Mouse (Mus musculus) liver, postnatal 0 days (tissue): ENCODE measurements at regions not wholly inside any gene's neighbourhood (a gene's known extent, or its start where the extent isn't known, plus 50 kb on each side); places are given as distances from the start of the nearest gene placed in this dataset.

Experiments used
- CTCF ChIP-seq: sonication (generic); IDR thresholded peaks from 2 replicates; pipeline ENCODE4 v1.5.1; 2016; ENCODE audit warnings: antibody characterized with exemption, low read depth
- EP300 ChIP-seq: IDR thresholded peaks from 2 replicates; pipeline ENCODE4 v1.6.1; 2016; ENCODE audit warnings: antibody characterized with exemption, low read depth, mild to moderate bottlenecking

DNA sequence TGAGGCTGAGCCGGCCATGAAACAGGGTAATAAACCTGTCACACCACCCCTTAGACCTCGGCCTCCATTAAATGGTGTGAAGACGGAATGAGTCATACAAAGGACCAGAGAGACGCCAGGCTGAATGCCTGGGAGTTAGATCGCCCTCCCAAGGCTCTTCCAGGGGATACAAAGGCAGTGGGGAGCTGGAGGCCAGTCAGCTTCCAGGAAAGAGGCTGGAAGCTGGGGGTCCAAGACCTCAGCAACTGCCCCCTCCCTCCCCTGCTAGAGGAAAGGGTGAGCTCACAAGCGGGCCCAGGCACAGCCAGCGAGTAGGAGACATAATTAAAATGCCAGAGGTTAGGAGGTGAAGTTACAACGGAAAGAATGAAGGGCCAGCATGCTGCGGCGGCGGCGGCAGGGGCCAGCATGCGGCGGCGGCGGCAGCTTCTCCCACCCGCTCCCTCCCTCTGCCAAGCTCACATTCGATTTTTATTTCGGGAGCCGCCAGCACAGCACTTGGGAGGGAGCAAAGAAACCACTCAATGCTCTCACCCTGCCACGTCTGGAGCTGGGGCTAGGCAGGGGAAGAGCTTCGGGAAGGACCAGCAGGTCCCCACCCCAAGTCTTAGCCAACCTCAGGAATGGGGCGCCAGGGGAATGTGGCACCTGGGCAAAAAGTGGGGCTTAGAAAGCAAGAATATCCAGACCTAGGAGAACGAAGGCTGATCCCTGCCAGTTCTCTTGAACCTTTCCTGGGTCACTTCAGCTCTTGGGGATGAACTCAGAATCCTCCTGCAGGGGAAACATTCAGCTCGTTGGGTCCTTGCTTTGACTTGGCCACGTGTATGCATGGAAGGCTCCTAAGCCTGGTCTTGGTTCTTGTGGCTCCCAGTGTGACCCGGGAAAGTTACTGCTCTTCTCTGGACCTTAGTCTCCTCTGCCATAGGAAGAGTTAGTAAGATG, 54.9 kb upstream of the Col1a1 start:
- TF ChIP-seq CTCF (no peak), EP300 (no peak)
